Mouse (Mus musculus): ENCODE measurements around the gene Cyp27a1.

Gene Cyp27a1

GRCm38 (mm10) chr1:74713099-74713858, at the start of gene Cyp27a1:
Cyp27a1 (plus strand) TSS chr1:74713574.
- DNase-seq (ENCODE audit: extremely low read depth, low read depth, low spot score), result no peak

GRCm38 (mm10) chr1:74665153-74665552, 48.2 kb upstream of the Cyp27a1 start:
- no peak for DNase-seq (ENCODE audit: extremely low read depth, low read depth, low spot score)

GRCm38 (mm10) chr1:74668371-74668770, 45.0 kb upstream of the Cyp27a1 start:
- DNase-seq (ENCODE audit: extremely low read depth, low read depth, low spot score), result no peak

- DNase-seq (ENCODE audit: extremely low read depth, low read depth, low spot score), result no peak
Measured at GRCm38 (mm10) chr1:74672731-74673130, 40.6 kb upstream of the Cyp27a1 start.

- no peak for DNase-seq (ENCODE audit: extremely low read depth, low read depth, low spot score)
Measured at GRCm38 (mm10) chr1:74676863-74677262, 36.5 kb upstream of the Cyp27a1 start.

- DNase-seq (ENCODE audit: extremely low read depth, low read depth, low spot score), result no peak
Measured at GRCm38 (mm10) chr1:74677843-74678242, 35.5 kb upstream of the Cyp27a1 start.

GRCm38 (mm10) chr1:74687131-74687530, 26.2 kb upstream of the Cyp27a1 start:
- peak; percentile 46 for DNase-seq (ENCODE audit: extremely low read depth, low read depth, low spot score)

GRCm38 (mm10) chr1:74693891-74694583, 19.3 kb upstream of the Cyp27a1 start:
- DNase-seq (ENCODE audit: extremely low read depth, low read depth, low spot score), result no peak

GRCm38 (mm10) chr1:74695836-74696235, 17.5 kb upstream of the Cyp27a1 start:
- no peak for DNase-seq (ENCODE audit: extremely low read depth, low read depth, low spot score)

GRCm38 (mm10) chr1:74697416-74697815, 16.0 kb upstream of the Cyp27a1 start:
- DNase-seq (ENCODE audit: extremely low read depth, low read depth, low spot score), result no peak

GRCm38 (mm10) chr1:74698353-74698752, 15.0 kb upstream of the Cyp27a1 start:
- no peak for DNase-seq (ENCODE audit: extremely low read depth, low read depth, low spot score)

GRCm38 (mm10) chr1:74698791-74699190, 14.6 kb upstream of the Cyp27a1 start:
- no peak for DNase-seq (ENCODE audit: extremely low read depth, low read depth, low spot score)

GRCm38 (mm10) chr1:74702142-74702553, 11.2 kb upstream of the Cyp27a1 start:
- no peak for DNase-seq (ENCODE audit: extremely low read depth, low read depth, low spot score)

GRCm38 (mm10) chr1:74704156-74704555, 9.2 kb upstream of the Cyp27a1 start:
- DNase-seq (ENCODE audit: extremely low read depth, low read depth, low spot score), result no peak

GRCm38 (mm10) chr1:74705016-74705415, 8.4 kb upstream of the Cyp27a1 start:
- no peak for DNase-seq (ENCODE audit: extremely low read depth, low read depth, low spot score)

GRCm38 (mm10) chr1:74709566-74709965, 3.8 kb upstream of the Cyp27a1 start:
- no peak for DNase-seq (ENCODE audit: extremely low read depth, low read depth, low spot score)

- DNase-seq (ENCODE audit: extremely low read depth, low read depth, low spot score), result no peak
Measured at GRCm38 (mm10) chr1:74712046-74712445, 1.3 kb upstream of the Cyp27a1 start.

- peak; percentile 43 for DNase-seq (ENCODE audit: extremely low read depth, low read depth, low spot score)
Measured at GRCm38 (mm10) chr1:74712461-74713098, 794 bp upstream of the Cyp27a1 start.

- DNase-seq (ENCODE audit: extremely low read depth, low read depth, low spot score), result no peak
Measured at GRCm38 (mm10) chr1:74713859-74714730, 721 bp downstream of the Cyp27a1 start.

GRCm38 (mm10) chr1:74714967-74715366, 1.6 kb downstream of the Cyp27a1 start:
- no peak for DNase-seq (ENCODE audit: extremely low read depth, low read depth, low spot score)

GRCm38 (mm10) chr1:74715468-74715867, 2.1 kb downstream of the Cyp27a1 start:
- DNase-seq (ENCODE audit: extremely low read depth, low read depth, low spot score), result no peak

All from fat pad, adult 2 months (tissue).